Mouse (Mus musculus): Measurements from ENCODE around the gene Faim.

DNA sequence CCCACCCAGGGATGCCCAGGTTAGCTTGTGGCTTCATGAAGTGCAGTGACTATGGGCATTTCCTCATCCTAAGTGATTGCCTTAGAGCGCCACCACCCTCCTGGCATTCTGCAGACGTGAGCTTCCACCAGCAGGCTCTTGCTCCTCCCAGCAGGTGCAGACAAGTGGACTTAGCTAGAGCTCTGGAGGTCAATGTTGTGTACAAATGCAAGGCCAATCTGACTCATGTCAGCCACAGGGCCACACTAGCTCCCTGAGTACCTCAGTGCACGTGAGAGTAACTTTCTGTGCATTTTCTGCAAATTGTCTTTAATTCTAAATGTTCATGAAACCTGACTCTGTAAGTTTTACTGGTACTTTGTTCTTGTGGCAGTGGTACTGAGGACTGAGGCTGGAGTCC lies 30.1 kb downstream of the Faim start:
- no peak for TF ChIP-seq CTCF (IDR thresholded peaks at IDR 0.05; ENCODE audit: low read depth)
- no peak for TF ChIP-seq EP300 (optimal IDR thresholded peaks at IDR 0.05)

Data from stomach, postnatal 0 days (tissue).